20 mouse cellular contexts compared by ENCODE assay signal in genomic region chr17:32251827-32252470, GRCm38 (mm10). TPM values are rescaled to one million over a fixed set of nuclear protein-coding genes. Genes with fewer than 3 reads are reported as not detected.
DNase-seq lines count a peak whose midpoint lies in the region; ATAC-seq and TF ChIP-seq lines count a peak whose summit lies in the region.
"Had no signal": no experiment of that assay in that cellular context is flagged by ENCODE, and none has a peak within 500 bp of the region (broad histone marks: within the 10 kb centered on the region; RNA-seq: fewer than 3 reads in every experiment).

No protein-coding gene starts in this region.

- WGBS in lung, embryonic 16.5 days, result 64% methylated on average over 2 of the region's 2 CpGs
- WGBS in lung, adult 2 months, result 32% methylated on average over 2 of the region's 2 CpGs
- 63% methylated on average over 2 of the region's 2 CpGs for WGBS in stomach, embryonic 15.5 days

- no peak overlapping the region for H3K4me3 ChIP-seq in lung, embryonic 16.5 days (ENCODE audit: low read length)
- no peak overlapping the region for H3K4me3 ChIP-seq in lung, adult 2 months (replicated peaks; ENCODE audit: extremely low read depth, low read depth, low read length)
- no peak overlapping the region for H3K4me3 ChIP-seq in embryonic fibroblast, embryonic 13.5 days (ENCODE audit: insufficient read depth, low read length)
- no peak overlapping the region for H3K4me3 ChIP-seq in stomach, embryonic 15.5 days (replicated peaks)
- H3K4me3 ChIP-seq: forebrain, embryonic 15.5 days; heart, embryonic 15.5 days; kidney, embryonic 15.5 days; limb, embryonic 13.5 days; midbrain, embryonic 12.5 days had no signal

- H3K27ac ChIP-seq in lung, embryonic 16.5 days (ENCODE audit: low read length), result no peak overlapping the region
- H3K27ac ChIP-seq in embryonic fibroblast, embryonic 13.5 days (ENCODE audit: insufficient read depth, low read length), result peak overlapping the region; percentile 73; the same call in 1 of the 2 replicates
- H3K27ac ChIP-seq in stomach, embryonic 15.5 days, result no peak overlapping the region
- H3K27ac ChIP-seq: forebrain, embryonic 15.5 days; heart, embryonic 15.5 days; kidney, embryonic 15.5 days; limb, embryonic 13.5 days; midbrain, embryonic 12.5 days had no signal

- H3K27me3 ChIP-seq in lung, embryonic 16.5 days (ENCODE audit: control insufficient read depth, insufficient read depth, low read depth, low read length), result no peaks in the 10 kb centered on the region
- H3K27me3 ChIP-seq in stomach, embryonic 15.5 days (replicated peaks), result no peaks in the 10 kb centered on the region
- H3K27me3 ChIP-seq: forebrain, embryonic 15.5 days; heart, embryonic 15.5 days; kidney, embryonic 15.5 days; limb, embryonic 13.5 days; midbrain, embryonic 12.5 days had no signal

- peaks cover 9% of the 10 kb centered on the region for H3K4me1 ChIP-seq in lung, embryonic 16.5 days (replicated peaks; ENCODE audit: control insufficient read depth, insufficient read depth, low read length)
- H3K4me1 ChIP-seq in lung, adult 2 months (ENCODE audit: control insufficient read depth, insufficient read depth, low read length), result peaks cover 16% of the 10 kb centered on the region
- H3K4me1 ChIP-seq in embryonic fibroblast, embryonic 13.5 days (ENCODE audit: control insufficient read depth, insufficient read depth, low read length), result peaks cover 7% of the 10 kb centered on the region
- H3K4me1 ChIP-seq in stomach, embryonic 15.5 days, result no peaks in the 10 kb centered on the region
- H3K4me1 ChIP-seq: forebrain, embryonic 15.5 days; limb, embryonic 13.5 days; midbrain, embryonic 12.5 days had no signal

- no peak overlapping the region for H3K4me2 ChIP-seq in lung, embryonic 16.5 days (ENCODE audit: low read depth, low read length)
- H3K4me2 ChIP-seq in stomach, embryonic 15.5 days, result no peak overlapping the region
- H3K4me2 ChIP-seq: forebrain, embryonic 15.5 days; heart, embryonic 15.5 days; kidney, embryonic 15.5 days; limb, embryonic 13.5 days; liver, embryonic 11.5 days; midbrain, embryonic 12.5 days had no signal

- no peaks in the 10 kb centered on the region for H3K36me3 ChIP-seq in lung, embryonic 16.5 days (ENCODE audit: control insufficient read depth, insufficient read depth, low read length)
- H3K36me3 ChIP-seq in stomach, embryonic 15.5 days, result no peaks in the 10 kb centered on the region
- H3K36me3 ChIP-seq: forebrain, embryonic 15.5 days; heart, embryonic 15.5 days had no signal

- DNase-seq in CD4-positive, CD25-positive, alpha-beta regulatory T cell, adult 2 months (ENCODE audit: low read depth, low spot score), result peak; percentile 15
- DNase-seq in lung, adult 2 months, result no peak
- DNase-seq in right cerebral cortex, postnatal 25 days, result no peak
- no peak for DNase-seq in thymus, postnatal 36 days
- DNase-seq: adrenal gland, postnatal 10 days; cerebellum, adult 8-10 months; cerebellum, postnatal 25 days; kidney, adult 18-20 months; kidney, postnatal 25 days had no signal

- no peak for TF ChIP-seq CTCF in lung, adult 2 months (IDR thresholded peaks at IDR 0.05; ENCODE audit: insufficient read depth, low read length)
- TF ChIP-seq CTCF in embryonic fibroblast, embryonic 13.5 days (IDR thresholded peaks at IDR 0.05; ENCODE audit: borderline replicate concordance, insufficient read depth, low read length), result no peak

- no peak for TF ChIP-seq POLR2A in lung, adult 2 months (IDR thresholded peaks at IDR 0.05; ENCODE audit: borderline replicate concordance, extremely low read depth, low read depth, low read length)
- no peak for TF ChIP-seq POLR2A in embryonic fibroblast, embryonic 13.5 days (IDR thresholded peaks at IDR 0.05; ENCODE audit: low read depth, low read length)

- no peak overlapping the region for H3K9ac ChIP-seq in lung, embryonic 16.5 days (ENCODE audit: low read length)
- no peak overlapping the region for H3K9ac ChIP-seq in stomach, embryonic 15.5 days
- H3K9ac ChIP-seq: forebrain, embryonic 15.5 days; heart, embryonic 15.5 days; kidney, embryonic 15.5 days; limb, embryonic 13.5 days; midbrain, embryonic 12.5 days had no signal

- H3K9me3 ChIP-seq in lung, embryonic 16.5 days (ENCODE audit: control insufficient read depth, low read length), result no peaks in the 10 kb centered on the region
- H3K9me3 ChIP-seq in stomach, embryonic 15.5 days, result no peaks in the 10 kb centered on the region
- H3K9me3 ChIP-seq: forebrain, embryonic 15.5 days; heart, embryonic 15.5 days; kidney, embryonic 15.5 days; limb, embryonic 13.5 days; midbrain, embryonic 12.5 days had no signal

- no peak for ATAC-seq in CD4-positive, CD25-positive, alpha-beta regulatory T cell, adult 4 months
- peak; percentile 70 for ATAC-seq in lung, embryonic 16.5 days (ENCODE audit: low read depth)
- 0 out of 2 replicates have a peak, but pooled peaks have one; percentile 31 for ATAC-seq in stomach, embryonic 15.5 days (ENCODE audit: insufficient read depth, low FRiP score, low read depth)
- ATAC-seq: forebrain, embryonic 15.5 days; hindbrain, embryonic 16.5 days had no signal

RNA-seq across cellular contexts. Expression of gene Brd4, which starts 32.6 kb away (rescaled TPM):
- polyA plus RNA-seq in CD4-positive, CD25-positive, alpha-beta regulatory T cell, adult 4 months (2017; shearing (Covaris generic)), result 10 to 100 TPM; 60.5 to 81.2 TPM
- 70.6 and 83.2 TPM in 2 replicates for polyA plus RNA-seq in lung, embryonic 16.5 days (2015; fragmentation: Nextera tagmentation; extraction: Ambion mirVana)
- 32.8 and 35.2 TPM in 2 replicates for polyA plus RNA-seq in lung, adult 2 months (2012; rRNA removed)
- 79.6 and 80.7 TPM in 2 replicates for polyA plus RNA-seq in embryonic fibroblast, embryonic 13.5 days (2011; ENCODE audit: insufficient read length, low read depth, missing spikeins)
- 68.8 and 79.5 TPM in 2 replicates for polyA plus RNA-seq in stomach, embryonic 15.5 days (2015; fragmentation: Nextera tagmentation; extraction: Ambion mirVana)
